Mouse (Mus musculus) liver, embryonic 12.5 days (tissue): Measurements from ENCODE around the gene Pax1. TPM values are rescaled to one million over a fixed set of nuclear protein-coding genes. Genes with fewer than 3 reads are reported as not detected.
A peak's percentile ranks its signal among the peaks of the same experiment; 100 is the strongest.

Experiments
- ATAC-seq: fragments of 200-750 bp; cut with Nextera tagmentation; 2 replicates; pipeline ENCODE4 v1.8.0; 2017; ENCODE audit warnings: moderate number of reproducible peaks, mild to moderate bottlenecking, moderate library complexity
- H3K27ac ChIP-seq: fragments of 300-500 bp; sonication (generic); 2 replicates; pipeline ENCODE4 v1.5.1; 2016; ENCODE audit warnings: mild to moderate bottlenecking
- H3K27me3 ChIP-seq: fragments of 300-500 bp; sonication (generic); replicated peaks from 2 replicates; pipeline ENCODE4 v1.6.1; 2016; ENCODE audit warnings: mild to moderate bottlenecking, moderate library complexity
- H3K36me3 ChIP-seq: fragments of 300-500 bp; sonication (generic); 2 replicates; pipeline ENCODE4 v1.6.1; 2016; ENCODE audit warnings: mild to moderate bottlenecking, moderate library complexity
- H3K4me1 ChIP-seq: fragments of 300-500 bp; sonication (generic); 2 replicates; pipeline ENCODE4 v1.6.1; 2016
- H3K4me2 ChIP-seq: fragments of 300-500 bp; sonication (generic); 2 replicates; pipeline ENCODE4 v1.6.1; 2016; ENCODE audit warnings: mild to moderate bottlenecking, moderate library complexity
- H3K4me3 ChIP-seq: fragments of 300-500 bp; sonication (generic); 2 replicates; pipeline ENCODE4 v1.5.1; 2016; ENCODE audit warnings: mild to moderate bottlenecking, moderate library complexity
- H3K9ac ChIP-seq: fragments of 300-500 bp; sonication (generic); 2 replicates; pipeline ENCODE4 v1.6.1; 2016; ENCODE audit warnings: mild to moderate bottlenecking, moderate library complexity
- H3K9me3 ChIP-seq: fragments of 300-500 bp; sonication (generic); replicated peaks from 2 replicates; pipeline ENCODE4 v1.6.1; 2016; ENCODE audit warnings: mild to moderate bottlenecking, moderate library complexity
- WGBS: fragments of 180-500 bp; shearing (Covaris S2); methylation state at CpG from one replicate; pipeline ENCODE4 v1.1.7; 2016; ENCODE audit not compliant: insufficient replicate concordance; 5-methylcytosine and 5-hydroxymethylcytosine counted together
- polyA plus RNA-seq: library from polyadenylated mRNA; unstranded; fragments of >200 nt; fragmentation: Nextera tagmentation; extraction: Ambion mirVana; gene quantifications from 2 replicates; pipeline ENCODE4 v1.2.1, GENCODE M21; 2016

Gene Pax1
- 0.06 TPM in 1 of 2 replicates, not detected in the other for polyA plus RNA-seq

- H3K36me3 ChIP-seq: no peaks in the 10 kb centered on the region
- H3K4me3 ChIP-seq: no peak within 1 kb of the TSS
- no peaks in the 10 kb centered on the region for H3K4me1 ChIP-seq
- 3% methylated on average over 18 of the region's 18 CpGs for WGBS
- H3K4me2 ChIP-seq: no peak within 1 kb of the TSS
- no peak for ATAC-seq
- no peak within 1 kb of the TSS for H3K9ac ChIP-seq
- H3K9me3 ChIP-seq: no peaks in the 10 kb centered on the region
- no peak within 1 kb of the TSS for H3K27ac ChIP-seq
- H3K27me3 ChIP-seq: peaks cover 94% of the 10 kb centered on the region
These were observed at the start of gene Pax1 for GRCm38 (mm10) chr2:147361581-147361980. TSS of gene Pax1 (plus strand) at chr2:147361925.

- Histone ChIP-seq H3K4me3 (no peak overlapping the region), H3K4me1 (no peaks in the 10 kb centered on the region), H3K9me3 (no peaks in the 10 kb centered on the region), H3K36me3 (no peaks in the 10 kb centered on the region), H3K4me2 (no peak overlapping the region), H3K27me3 (peaks cover 14% of the 10 kb centered on the region; the same call in 1 of the 2 replicates), H3K9ac (no peak overlapping the region), H3K27ac (no peak overlapping the region)
- WGBS: 11% methylated on average over 9 of the region's 9 CpGs
- ATAC-seq: no peak
These were observed 40.7 kb upstream of the Pax1 start for GRCm38 (mm10) chr2:147321036-147321435.

- no peak overlapping the region for H3K4me3 ChIP-seq
- no peak overlapping the region for H3K4me2 ChIP-seq
- no peaks in the 10 kb centered on the region for H3K4me1 ChIP-seq
- 69% methylated on average over 2 of the region's 2 CpGs for WGBS
- no peaks in the 10 kb centered on the region for H3K9me3 ChIP-seq
- no peak overlapping the region for H3K9ac ChIP-seq
- no peak overlapping the region for H3K27ac ChIP-seq
- ATAC-seq: no peak
- H3K36me3 ChIP-seq: no peaks in the 10 kb centered on the region
- peaks cover 12% of the 10 kb centered on the region; the same call in 1 of the 2 replicates for H3K27me3 ChIP-seq
These were observed 36.5 kb upstream of the Pax1 start for GRCm38 (mm10) chr2:147325178-147325577.

GRCm38 (mm10) chr2:147332731-147333130, 29.0 kb upstream of the Pax1 start:
- no peak for ATAC-seq
- Histone ChIP-seq H3K4me2 (no peak overlapping the region), H3K9me3 (no peaks in the 10 kb centered on the region), H3K27ac (no peak overlapping the region), H3K9ac (no peak overlapping the region), H3K4me3 (no peak overlapping the region), H3K36me3 (no peaks in the 10 kb centered on the region), H3K4me1 (no peaks in the 10 kb centered on the region), H3K27me3 (no peaks in the 10 kb centered on the region)
- WGBS: 55% methylated on average over 2 of the region's 2 CpGs

GRCm38 (mm10) chr2:147338729-147339128, 23.0 kb upstream of the Pax1 start:
- H3K4me1 ChIP-seq: no peaks in the 10 kb centered on the region
- no peak overlapping the region for H3K9ac ChIP-seq
- H3K4me2 ChIP-seq: no peak overlapping the region
- H3K27ac ChIP-seq: no peak overlapping the region
- ATAC-seq: no peak
- no peak overlapping the region for H3K4me3 ChIP-seq
- no peaks in the 10 kb centered on the region for H3K9me3 ChIP-seq
- 53% methylated on average over 15 of the region's 15 CpGs for WGBS
- no peaks in the 10 kb centered on the region for H3K27me3 ChIP-seq
- no peaks in the 10 kb centered on the region for H3K36me3 ChIP-seq

GRCm38 (mm10) chr2:147339796-147340195, 21.9 kb upstream of the Pax1 start:
- no peaks in the 10 kb centered on the region for H3K4me1 ChIP-seq
- H3K27ac ChIP-seq: no peak overlapping the region
- no peak for ATAC-seq
- no peaks in the 10 kb centered on the region for H3K9me3 ChIP-seq
- no peaks in the 10 kb centered on the region for H3K36me3 ChIP-seq
- no peak overlapping the region for H3K4me2 ChIP-seq
- no peak overlapping the region for H3K4me3 ChIP-seq
- H3K9ac ChIP-seq: no peak overlapping the region
- H3K27me3 ChIP-seq: no peaks in the 10 kb centered on the region
- 77% methylated on average over 4 of the region's 4 CpGs for WGBS

GRCm38 (mm10) chr2:147342198-147342597, 19.5 kb upstream of the Pax1 start:
- Histone ChIP-seq H3K36me3 (no peaks in the 10 kb centered on the region), H3K4me2 (no peak overlapping the region), H3K27ac (no peak overlapping the region), H3K4me3 (no peak overlapping the region), H3K27me3 (no peaks in the 10 kb centered on the region), H3K9ac (no peak overlapping the region), H3K9me3 (no peaks in the 10 kb centered on the region), H3K4me1 (no peaks in the 10 kb centered on the region)
- no peak for ATAC-seq
- WGBS: 10% methylated on average over 2 of the region's 2 CpGs

- Histone ChIP-seq H3K4me1 (no peaks in the 10 kb centered on the region), H3K27ac (no peak overlapping the region), H3K9me3 (no peaks in the 10 kb centered on the region), H3K36me3 (no peaks in the 10 kb centered on the region), H3K27me3 (peaks cover 88% of the 10 kb centered on the region), H3K4me2 (no peak overlapping the region), H3K4me3 (no peak overlapping the region), H3K9ac (no peak overlapping the region)
- 15% methylated on average over 4 of the region's 4 CpGs for WGBS
- no peak for ATAC-seq
These were observed 2.0 kb upstream of the Pax1 start for GRCm38 (mm10) chr2:147359716-147360115.

- Histone ChIP-seq H3K27me3 (peaks cover 93% of the 10 kb centered on the region), H3K4me2 (no peak overlapping the region), H3K4me3 (no peak overlapping the region), H3K4me1 (no peaks in the 10 kb centered on the region), H3K9ac (no peak overlapping the region), H3K9me3 (no peaks in the 10 kb centered on the region), H3K36me3 (no peaks in the 10 kb centered on the region), H3K27ac (no peak overlapping the region)
- no peak for ATAC-seq
- 6% methylated on average over 7 of the region's 7 CpGs for WGBS
These were observed 1.3 kb upstream of the Pax1 start for GRCm38 (mm10) chr2:147360401-147360800.

- no peak overlapping the region for H3K4me2 ChIP-seq
- no peaks in the 10 kb centered on the region for H3K36me3 ChIP-seq
- no peak overlapping the region for H3K4me3 ChIP-seq
- H3K4me1 ChIP-seq: no peaks in the 10 kb centered on the region
- no peak overlapping the region for H3K27ac ChIP-seq
- H3K9ac ChIP-seq: no peak overlapping the region
- 4% methylated on average over 5 of the region's 5 CpGs for WGBS
- H3K9me3 ChIP-seq: no peaks in the 10 kb centered on the region
- peaks cover 93% of the 10 kb centered on the region for H3K27me3 ChIP-seq
- ATAC-seq: no peak
These were observed 869 bp upstream of the Pax1 start for GRCm38 (mm10) chr2:147360856-147361255.

- 0 out of 2 replicates have a peak, but pooled peaks have one; percentile 42 for ATAC-seq
- peaks cover 97% of the 10 kb centered on the region for H3K27me3 ChIP-seq
- no peaks in the 10 kb centered on the region for H3K9me3 ChIP-seq
- no peak overlapping the region for H3K4me3 ChIP-seq
- H3K4me2 ChIP-seq: no peak overlapping the region
- H3K27ac ChIP-seq: no peak overlapping the region
- no peaks in the 10 kb centered on the region for H3K4me1 ChIP-seq
- no peaks in the 10 kb centered on the region for H3K36me3 ChIP-seq
- no peak overlapping the region for H3K9ac ChIP-seq
- WGBS: 2% methylated on average over 18 of the region's 18 CpGs
These were observed 591 bp downstream of the Pax1 start for GRCm38 (mm10) chr2:147362316-147362715.

GRCm38 (mm10) chr2:147363401-147364130, 1.8 kb downstream of the Pax1 start:
- Histone ChIP-seq H3K9me3 (no peaks in the 10 kb centered on the region), H3K4me1 (no peaks in the 10 kb centered on the region), H3K36me3 (no peaks in the 10 kb centered on the region), H3K27ac (no peak overlapping the region), H3K4me3 (no peak overlapping the region), H3K4me2 (no peak overlapping the region), H3K27me3 (peaks cover 100% of the 10 kb centered on the region), H3K9ac (no peak overlapping the region)
- ATAC-seq: no peak
- WGBS: 6% methylated on average over 6 of the region's 6 CpGs

GRCm38 (mm10) chr2:147364198-147364597, 2.5 kb downstream of the Pax1 start:
- no peaks in the 10 kb centered on the region for H3K4me1 ChIP-seq
- H3K36me3 ChIP-seq: no peaks in the 10 kb centered on the region
- H3K4me3 ChIP-seq: no peak overlapping the region
- H3K27me3 ChIP-seq: peaks cover 94% of the 10 kb centered on the region
- no peaks in the 10 kb centered on the region for H3K9me3 ChIP-seq
- no peak overlapping the region for H3K9ac ChIP-seq
- 14% methylated on average over 6 of the region's 6 CpGs for WGBS
- ATAC-seq: no peak
- no peak overlapping the region for H3K4me2 ChIP-seq
- no peak overlapping the region for H3K27ac ChIP-seq
